Mouse (Mus musculus) kidney, embryonic 15.5 days (tissue): ENCODE results near the gene Emcn. TPM values are rescaled to one million over a fixed set of nuclear protein-coding genes. Genes with fewer than 3 reads are reported as not detected.

ENCODE experiments used
- ATAC-seq: fragments of 200-750 bp; cut with Nextera tagmentation; replicated peaks from 2 replicates; pipeline ENCODE4 v1.8.0; 2017; ENCODE audit warnings: moderate TSS enrichment; ENCODE audit not compliant: low FRiP score
- H3K27ac ChIP-seq: fragments of 300-500 bp; sonication (generic); 2 replicates; pipeline ENCODE4 v1.5.1; 2015; ENCODE audit warnings: mild to moderate bottlenecking, inconsistent platforms
- H3K27me3 ChIP-seq: fragments of 300-500 bp; sonication (generic); 2 replicates; pipeline ENCODE4 v1.6.1; 2015; ENCODE audit warnings: inconsistent platforms
- H3K36me3 ChIP-seq: fragments of 300-500 bp; sonication (generic); 2 replicates; pipeline ENCODE4 v1.6.1; 2015; ENCODE audit warnings: inconsistent platforms
- H3K4me1 ChIP-seq: fragments of 300-500 bp; sonication (generic); 2 replicates; pipeline ENCODE4 v1.6.1; 2015; ENCODE audit warnings: inconsistent platforms
- H3K4me2 ChIP-seq: fragments of 300-500 bp; sonication (generic); 2 replicates; pipeline ENCODE4 v1.6.1; 2015; ENCODE audit warnings: moderate library complexity, mild to moderate bottlenecking, inconsistent platforms
- H3K4me3 ChIP-seq: fragments of 300-500 bp; sonication (generic); replicated peaks from 2 replicates; pipeline ENCODE4 v1.5.1; 2015; ENCODE audit warnings: mild to moderate bottlenecking, inconsistent platforms
- H3K9ac ChIP-seq: fragments of 300-500 bp; sonication (generic); 2 replicates; pipeline ENCODE4 v1.6.1; 2015; ENCODE audit warnings: mild to moderate bottlenecking, inconsistent platforms
- H3K9me3 ChIP-seq: fragments of 300-500 bp; sonication (generic); replicated peaks from 2 replicates; pipeline ENCODE4 v1.6.1; 2016; ENCODE audit warnings: inconsistent platforms
- WGBS: fragments of 180-500 bp; shearing (Covaris S2); methylation state at CpG from one replicate; pipeline ENCODE4 v1.1.7; 2015; ENCODE audit warnings: mixed read lengths; 5-methylcytosine and 5-hydroxymethylcytosine counted together
- polyA plus RNA-seq: library from polyadenylated mRNA; unstranded; fragments of >200 nt; fragmentation: Nextera tagmentation; extraction: Ambion mirVana; gene quantifications from 2 replicates; pipeline ENCODE4 v1.2.1, GENCODE M21; 2015

Emcn gene
- polyA plus RNA-seq, 1 experiment from 2014 or later: 97.2 TPM

- 0 out of 2 replicates have a peak overlapping the region, but pooled peaks have one; percentile 27 for H3K27ac ChIP-seq
- H3K9ac ChIP-seq: no peak overlapping the region
- H3K36me3 ChIP-seq: no peaks in the 10 kb centered on the region
- ATAC-seq: no peak
- no peak overlapping the region for H3K4me2 ChIP-seq
- no peaks in the 10 kb centered on the region for H3K27me3 ChIP-seq
- no peaks in the 10 kb centered on the region for H3K4me1 ChIP-seq
- H3K9me3 ChIP-seq: no peaks in the 10 kb centered on the region
- WGBS: 43% methylated on average over 4 of the region's 4 CpGs
- no peak overlapping the region for H3K4me3 ChIP-seq
Measured at GRCm38 (mm10) chr3:137330950-137331349, 9.9 kb upstream of the Emcn start.

GRCm38 (mm10) chr3:137332531-137332930, 8.3 kb upstream of the Emcn start:
- WGBS: 56% methylated on average over 4 of the region's 4 CpGs
- Histone ChIP-seq H3K9me3 (no peaks in the 10 kb centered on the region), H3K4me1 (no peaks in the 10 kb centered on the region), H3K27ac (no peak overlapping the region), H3K4me3 (no peak overlapping the region), H3K36me3 (no peaks in the 10 kb centered on the region), H3K27me3 (no peaks in the 10 kb centered on the region), H3K4me2 (no peak overlapping the region), H3K9ac (no peak overlapping the region)
- no peak for ATAC-seq

GRCm38 (mm10) chr3:137335957-137336356, 4.9 kb upstream of the Emcn start:
- Histone ChIP-seq H3K4me3 (no peak overlapping the region), H3K4me2 (no peak overlapping the region), H3K27me3 (no peaks in the 10 kb centered on the region), H3K27ac (no peak overlapping the region), H3K4me1 (peaks cover 2% of the 10 kb centered on the region; the same call in 1 of the 2 replicates), H3K9ac (no peak overlapping the region), H3K9me3 (no peaks in the 10 kb centered on the region), H3K36me3 (no peaks in the 10 kb centered on the region)
- ATAC-seq: no peak
- WGBS: 90% methylated on average over 4 of the region's 4 CpGs

- peaks cover 4% of the 10 kb centered on the region; the same call in 1 of the 2 replicates for H3K4me1 ChIP-seq
Measured at GRCm38 (mm10) chr3:137343446-137343845, 2.6 kb downstream of the Emcn start.

GRCm38 (mm10) chr3:137351882-137352281, 11.0 kb downstream of the Emcn start:
- Histone ChIP-seq H3K9ac (no peak overlapping the region), H3K36me3 (no peaks in the 10 kb centered on the region), H3K4me1 (no peaks in the 10 kb centered on the region), H3K9me3 (no peaks in the 10 kb centered on the region), H3K4me3 (no peak overlapping the region), H3K27ac (no peak overlapping the region), H3K27me3 (no peaks in the 10 kb centered on the region), H3K4me2 (no peak overlapping the region)
- no peak for ATAC-seq
- WGBS: 86% methylated on average over 5 of the region's 5 CpGs

More at GRCm38 (mm10) chr3:137343446-137343845, 2.6 kb downstream of the Emcn start:
- no peak for ATAC-seq
- Histone ChIP-seq H3K4me2 (no peak overlapping the region), H3K9me3 (no peaks in the 10 kb centered on the region), H3K27ac (no peak overlapping the region), H3K4me3 (no peak overlapping the region), H3K9ac (no peak overlapping the region), H3K27me3 (no peaks in the 10 kb centered on the region), H3K36me3 (no peaks in the 10 kb centered on the region)
- WGBS: 69% methylated on average over 5 of the region's 5 CpGs

GRCm38 (mm10) chr3:137356697-137357096, 15.8 kb downstream of the Emcn start:
- Histone ChIP-seq H3K27me3 (no peaks in the 10 kb centered on the region), H3K27ac (no peak overlapping the region), H3K4me2 (no peak overlapping the region), H3K9me3 (no peaks in the 10 kb centered on the region), H3K4me1 (no peaks in the 10 kb centered on the region), H3K9ac (no peak overlapping the region), H3K4me3 (no peak overlapping the region), H3K36me3 (no peaks in the 10 kb centered on the region)
- WGBS: 84% methylated on average over 4 of the region's 4 CpGs
- no peak for ATAC-seq

GRCm38 (mm10) chr3:137367123-137367825, 26.4 kb downstream of the Emcn start:
- Histone ChIP-seq H3K4me3 (no peak overlapping the region), H3K27ac (no peak overlapping the region), H3K9ac (no peak overlapping the region), H3K9me3 (no peaks in the 10 kb centered on the region), H3K27me3 (no peaks in the 10 kb centered on the region), H3K4me2 (no peak overlapping the region), H3K4me1 (no peaks in the 10 kb centered on the region), H3K36me3 (no peaks in the 10 kb centered on the region)
- ATAC-seq: no peak
- 82% methylated on average over 6 of the region's 6 CpGs for WGBS

- Histone ChIP-seq H3K27ac (no peak overlapping the region), H3K4me3 (no peak overlapping the region), H3K9me3 (no peaks in the 10 kb centered on the region), H3K4me2 (no peak overlapping the region), H3K4me1 (no peaks in the 10 kb centered on the region), H3K9ac (no peak overlapping the region), H3K27me3 (no peaks in the 10 kb centered on the region), H3K36me3 (no peaks in the 10 kb centered on the region)
- 75% methylated on average over 3 of the region's 3 CpGs for WGBS
- no peak for ATAC-seq
Measured at GRCm38 (mm10) chr3:137367826-137368325, 27.0 kb downstream of the Emcn start.

GRCm38 (mm10) chr3:137372854-137373253, 32.0 kb downstream of the Emcn start:
- H3K9ac ChIP-seq: no peak overlapping the region
- H3K9me3 ChIP-seq: no peaks in the 10 kb centered on the region
- H3K27ac ChIP-seq: no peak overlapping the region
- H3K4me1 ChIP-seq: no peaks in the 10 kb centered on the region
- WGBS: 77% methylated on average over 4 of the region's 4 CpGs
- no peaks in the 10 kb centered on the region for H3K36me3 ChIP-seq
- H3K4me3 ChIP-seq: no peak overlapping the region
- no peak overlapping the region for H3K4me2 ChIP-seq
- no peak for ATAC-seq
- no peaks in the 10 kb centered on the region for H3K27me3 ChIP-seq

- H3K27ac ChIP-seq: no peak overlapping the region
- 88% methylated on average over 2 of the region's 2 CpGs for WGBS
- ATAC-seq: no peak
Measured at GRCm38 (mm10) chr3:137382311-137382710, 41.4 kb downstream of the Emcn start.

GRCm38 (mm10) chr3:137395588-137395987, 54.7 kb downstream of the Emcn start:
- Histone ChIP-seq H3K9ac (no peak overlapping the region), H3K27me3 (no peaks in the 10 kb centered on the region), H3K36me3 (no peaks in the 10 kb centered on the region), H3K4me2 (no peak overlapping the region), H3K4me1 (no peaks in the 10 kb centered on the region), H3K9me3 (no peaks in the 10 kb centered on the region), H3K27ac (no peak overlapping the region), H3K4me3 (no peak overlapping the region)
- ATAC-seq: no peak
- 63% methylated on average over 11 of the region's 11 CpGs for WGBS

More at GRCm38 (mm10) chr3:137382311-137382710, 41.4 kb downstream of the Emcn start:
- no peaks in the 10 kb centered on the region for H3K36me3 ChIP-seq
- no peaks in the 10 kb centered on the region for H3K9me3 ChIP-seq
- H3K4me2 ChIP-seq: no peak overlapping the region
- H3K9ac ChIP-seq: no peak overlapping the region
- no peaks in the 10 kb centered on the region for H3K4me1 ChIP-seq
- H3K4me3 ChIP-seq: no peak overlapping the region
- H3K27me3 ChIP-seq: no peaks in the 10 kb centered on the region

- H3K27me3 ChIP-seq: no peaks in the 10 kb centered on the region
- H3K4me2 ChIP-seq: no peak overlapping the region
- H3K4me1 ChIP-seq: no peaks in the 10 kb centered on the region
- H3K36me3 ChIP-seq: no peaks in the 10 kb centered on the region
- no peak overlapping the region for H3K4me3 ChIP-seq
- H3K27ac ChIP-seq: no peak overlapping the region
- ATAC-seq: no peak
- WGBS: 76% methylated on average over 5 of the region's 5 CpGs
- no peaks in the 10 kb centered on the region for H3K9me3 ChIP-seq
- no peak overlapping the region for H3K9ac ChIP-seq
Measured at GRCm38 (mm10) chr3:137415451-137416086, 74.7 kb downstream of the Emcn start.
